Mouse (Mus musculus): ENCODE measurements at regions not wholly inside any gene's neighbourhood (a gene's known extent, or its start where the extent isn't known, plus 50 kb on each side); places are given as distances from the start of the nearest gene placed in this dataset.

DNA sequence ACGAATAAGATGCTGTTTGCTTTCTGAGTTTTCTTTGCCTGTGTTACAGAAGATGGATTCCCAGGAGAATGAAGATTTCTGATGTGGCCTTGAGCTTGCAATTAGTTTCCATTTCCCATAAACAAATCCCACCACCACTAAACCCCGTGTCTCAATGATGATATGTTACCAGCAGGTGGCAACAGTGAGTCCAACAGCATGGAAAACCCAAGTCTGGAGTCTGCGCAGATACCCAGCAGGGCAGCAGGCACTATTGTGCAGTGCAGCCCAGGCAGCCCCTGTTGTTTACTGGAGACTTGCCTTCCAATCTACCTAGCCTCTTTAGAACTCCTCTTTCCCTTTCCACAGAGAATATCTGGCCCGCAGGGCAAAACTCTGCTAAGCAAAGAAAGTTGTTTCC lies 62.7 kb downstream of the Bmp2 start:
- peak in 1 of 2 experiments; percentile 8 for DNase-seq (ENCODE audit: low spot score in 2 of 2)

- DNase-seq (ENCODE audit: low spot score in 2 of 2), result no peak
Measured at GRCm38 (mm10) chr2:133615299-133615698, 63.3 kb downstream of the Bmp2 start.

DNA sequence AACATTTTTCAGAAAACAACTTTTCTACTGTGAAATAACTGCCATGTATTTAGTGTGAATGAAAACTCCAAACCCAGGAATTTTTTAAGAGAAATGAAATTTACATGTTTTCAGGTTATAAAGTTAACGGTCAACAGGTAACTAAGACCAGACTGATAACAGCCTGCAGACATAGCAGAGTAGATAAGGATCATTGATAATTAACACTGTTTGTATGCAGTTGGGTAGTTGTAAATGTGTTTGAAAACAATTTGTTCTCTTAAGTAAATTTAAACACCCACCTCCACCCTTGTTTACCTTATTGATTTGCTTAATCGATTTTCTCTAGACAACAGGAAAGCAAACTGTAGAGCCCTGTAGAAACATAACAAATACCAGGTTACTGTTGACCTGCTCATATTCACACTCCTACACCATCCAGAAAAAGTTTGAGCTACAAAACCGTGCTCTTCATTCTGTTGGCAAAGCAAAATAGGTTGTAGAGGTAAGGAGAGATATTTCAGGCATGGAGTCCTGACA lies 65.4 kb downstream of the Bmp2 start:
- no peak for DNase-seq (ENCODE audit: low spot score in 2 of 2)

GRCm38 (mm10) chr2:133622523-133622922 lies 70.6 kb downstream of the Bmp2 start:
- DNase-seq (ENCODE audit: low spot score in 2 of 2), result no peak

DNA sequence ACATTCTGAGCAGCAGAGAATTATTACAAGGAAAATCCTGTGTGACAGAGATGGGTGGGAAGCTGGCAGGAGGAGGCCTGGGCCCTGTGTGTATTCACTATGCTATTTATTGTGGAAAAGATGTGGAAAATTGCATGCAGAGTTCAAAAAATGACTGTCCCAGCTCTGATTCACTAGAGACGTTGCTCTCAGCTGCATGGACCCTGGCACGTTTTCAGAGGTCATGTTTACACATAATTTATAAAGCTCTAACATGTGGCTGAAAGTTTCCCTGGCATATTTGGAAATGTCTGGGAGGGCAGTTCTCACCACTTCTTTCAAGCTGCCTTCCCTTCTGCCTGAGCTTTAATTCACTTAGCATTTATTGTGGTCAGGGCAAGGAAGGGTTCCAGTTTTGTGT lies 73.6 kb downstream of the Bmp2 start:
- DNase-seq (ENCODE audit: low spot score in 2 of 2), result no peak

DNA sequence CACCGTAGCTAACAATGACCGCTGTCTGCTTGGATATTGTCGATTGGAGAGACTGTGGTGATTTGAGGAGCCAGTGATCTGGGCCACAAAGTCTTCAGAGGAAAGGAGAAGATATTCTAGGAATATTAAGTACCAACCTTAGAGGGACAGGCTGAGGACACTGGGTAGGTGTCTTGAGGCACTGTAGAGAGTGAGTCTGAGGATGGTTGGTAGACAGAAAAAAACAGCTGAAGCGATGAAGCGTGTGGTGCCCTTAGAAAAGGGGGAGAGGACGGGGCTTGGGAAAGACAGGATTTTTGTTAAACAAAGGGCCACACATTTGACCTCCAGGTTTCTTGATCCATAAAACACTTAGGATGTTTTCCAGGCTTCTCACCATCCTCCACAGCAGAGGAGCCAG lies 76.9 kb downstream of the Bmp2 start:
- no peak for DNase-seq (ENCODE audit: low spot score in 2 of 2)

GRCm38 (mm10) chr2:133635434-133635833 lies 83.5 kb downstream of the Bmp2 start:
- no peak for DNase-seq (ENCODE audit: low spot score in 2 of 2)

GRCm38 (mm10) chr2:133649874-133650481 lies 98.0 kb downstream of the Bmp2 start:
- no peak for DNase-seq (ENCODE audit: low spot score in 2 of 2)

DNA sequence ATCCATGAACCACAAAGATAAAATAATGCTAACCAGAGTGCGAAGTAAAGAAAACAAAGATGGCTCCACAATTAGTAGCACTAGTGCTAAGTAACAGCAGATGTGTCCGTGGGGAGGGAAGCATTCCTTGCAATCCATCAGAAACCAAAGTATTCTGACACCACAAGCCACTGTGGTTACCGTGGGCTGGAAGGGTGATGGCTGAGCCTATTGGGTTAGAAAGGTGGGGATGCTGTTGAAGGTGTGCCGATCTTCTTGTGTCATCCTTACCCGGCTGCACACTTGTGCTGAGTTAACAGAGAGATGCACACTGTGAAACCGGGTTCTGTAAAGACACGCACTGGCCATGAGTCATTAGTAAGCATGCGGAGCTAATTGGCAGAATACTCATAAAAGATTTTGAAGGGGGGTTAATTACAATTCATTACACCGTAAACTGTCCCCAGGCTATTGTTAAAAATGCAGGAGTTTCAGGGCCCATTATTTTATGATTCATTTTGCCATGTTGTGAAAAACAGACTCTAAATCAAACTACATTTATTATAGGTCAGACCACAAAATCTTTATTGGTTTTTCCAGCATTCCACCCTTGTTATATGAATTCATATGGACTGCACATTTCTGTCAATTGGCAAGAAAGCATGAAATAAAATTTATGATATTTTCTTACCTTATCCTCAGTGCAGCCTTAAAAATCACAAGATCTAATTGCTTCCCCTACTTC lies 114.5 kb downstream of the Bmp2 start:
- no peak for DNase-seq (ENCODE audit: low spot score in 2 of 2)

- no peak for DNase-seq (ENCODE audit: low spot score in 2 of 2)
Measured at GRCm38 (mm10) chr2:133667055-133667395, 115.1 kb downstream of the Bmp2 start.

GRCm38 (mm10) chr2:133669821-133670220 lies 117.9 kb downstream of the Bmp2 start:
- peak; percentile 18 to 44 for DNase-seq (ENCODE audit: low spot score in 2 of 2)

- no peak for DNase-seq (ENCODE audit: low spot score in 2 of 2)
Measured at GRCm38 (mm10) chr2:133671528-133671927, 119.6 kb downstream of the Bmp2 start.

GRCm38 (mm10) chr2:133684367-133684766 lies 132.4 kb downstream of the Bmp2 start:
- DNase-seq (ENCODE audit: low spot score in 2 of 2), result no peak

DNA sequence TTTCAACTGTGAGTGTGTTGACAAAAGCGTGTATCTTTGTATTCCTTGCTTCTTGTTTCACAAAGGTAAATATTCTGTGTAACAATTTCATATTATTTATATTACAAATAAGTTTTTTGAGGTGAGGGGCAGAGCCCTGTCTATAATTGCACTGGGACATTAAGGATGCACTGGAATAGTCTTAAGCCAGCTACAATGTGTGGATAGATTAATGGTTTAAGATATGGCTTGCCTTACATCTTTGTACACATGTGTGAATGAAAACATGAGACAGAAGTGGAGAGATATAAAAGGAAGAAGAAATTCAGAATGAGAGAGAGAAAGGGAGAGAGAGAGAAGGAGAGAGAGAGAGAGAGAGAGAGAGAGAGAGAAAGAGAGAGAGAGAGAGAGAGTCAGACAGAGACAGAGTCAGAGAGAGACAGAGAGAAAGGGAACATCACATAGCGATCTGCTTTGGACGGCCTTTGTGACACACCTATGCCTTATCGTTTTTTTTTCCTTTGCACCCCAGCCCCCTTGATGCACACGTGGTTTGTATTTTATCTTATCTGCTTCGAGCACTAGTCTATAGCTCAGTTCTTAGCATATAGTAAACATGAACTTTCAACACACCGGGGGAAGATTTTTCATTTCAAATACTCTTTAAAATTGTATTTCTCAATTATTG lies 136.3 kb downstream of the Bmp2 start:
- DNase-seq (ENCODE audit: low spot score in 2 of 2), result no peak

DNA sequence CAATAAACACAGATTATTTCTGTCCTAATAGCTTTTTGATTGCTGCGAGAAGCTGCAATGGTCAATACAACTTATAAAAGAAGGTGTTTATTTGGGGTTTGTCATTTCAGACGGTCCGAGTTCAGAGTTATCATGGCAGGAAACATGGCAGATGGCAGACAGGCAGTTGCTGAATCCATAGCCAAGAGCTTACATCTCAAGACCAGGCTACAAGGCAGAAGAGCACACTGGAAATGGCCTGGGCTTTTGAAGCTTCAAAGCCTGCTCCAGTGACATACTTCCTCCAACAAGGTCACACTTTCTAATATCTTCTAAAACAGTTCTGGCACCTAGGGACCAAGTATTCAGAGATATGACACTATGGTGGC lies 136.8 kb downstream of the Bmp2 start:
- no peak for DNase-seq (ENCODE audit: low spot score in 2 of 2)

- DNase-seq (ENCODE audit: low spot score in 2 of 2), result peak in 1 of 2 experiments; percentile 8
Measured at GRCm38 (mm10) chr2:133708735-133709584, 157.0 kb downstream of the Bmp2 start.

GRCm38 (mm10) chr2:133716243-133716642 lies 164.3 kb downstream of the Bmp2 start:
- no peak for DNase-seq (ENCODE audit: low spot score in 2 of 2)

DNA sequence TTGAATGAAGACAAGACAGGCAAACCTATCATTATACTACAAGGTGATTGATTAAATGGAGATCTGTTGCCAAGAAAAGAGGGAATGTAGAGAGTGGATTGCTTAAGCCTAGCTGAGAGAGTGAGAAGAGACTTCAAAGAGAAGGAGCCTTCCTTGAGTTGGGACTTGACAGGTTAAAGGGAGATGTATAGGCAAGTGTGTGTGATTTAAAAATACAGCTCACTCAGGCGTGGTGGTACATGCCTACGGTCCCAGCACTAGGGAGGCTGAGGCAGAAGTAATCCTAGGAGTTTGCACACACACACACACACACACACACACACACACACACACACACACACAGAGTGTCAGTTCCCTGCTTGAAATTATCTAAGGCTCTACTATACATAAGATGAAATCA lies 165.1 kb downstream of the Bmp2 start:
- DNase-seq (ENCODE audit: low spot score in 2 of 2), result no peak

- peak; percentile 9 to 28 for DNase-seq (ENCODE audit: low spot score in 2 of 2)
Measured at GRCm38 (mm10) chr2:133724310-133724709, 172.4 kb downstream of the Bmp2 start.

GRCm38 (mm10) chr2:133724757-133725156 lies 172.8 kb downstream of the Bmp2 start:
- no peak for DNase-seq (ENCODE audit: low spot score in 2 of 2)

GRCm38 (mm10) chr2:133734469-133735225 lies 182.7 kb downstream of the Bmp2 start:
- no peak for DNase-seq (ENCODE audit: low spot score in 2 of 2)

Measured in layer of hippocampus, postnatal 14 days (tissue).